Mouse (Mus musculus) megakaryocyte, adult 5-6 weeks (primary cell): ENCODE results near the gene Sipa1l3. TPM values are rescaled to one million over a fixed set of nuclear protein-coding genes. Genes with fewer than 3 reads are reported as not detected.

ENCODE experiments used
- ATAC-seq: 2 replicates; pipeline ENCODE4 v1.8.0; 2016; ENCODE audit warnings: mild to moderate bottlenecking, inconsistent platforms; ENCODE audit not compliant: poor library complexity, severe bottlenecking
- total RNA-seq, 2 experiments: library from RNA; stranded (forward) in 1 of 2; stranded (reverse) in 1 of 2; fragments of 153-499, 151-499 nt in 1 of 2; fragments of 221-1000, 200-1000 nt in 1 of 2; gene quantifications; 2 replicates each; pipeline versions ENCODE4 v1.2.3 to v1.2.4; 2015 to 2017

Gene Sipa1l3
- total RNA-seq, 2 experiments from 2014 or later, result 6.8 to 23.3 TPM

- ATAC-seq, result no peak
These were observed 208.7 kb downstream of the Sipa1l3 start for GRCm38 (mm10) chr7:29309749-29310148.

- ATAC-seq, result peak; percentile 11; the same call in 1 of the 2 replicates
These were observed 209.2 kb downstream of the Sipa1l3 start for GRCm38 (mm10) chr7:29309221-29309721.

GRCm38 (mm10) chr7:29307350-29308104, 210.9 kb downstream of the Sipa1l3 start:
- ATAC-seq, result peak; percentile 68

GRCm38 (mm10) chr7:29306619-29307018, 211.8 kb downstream of the Sipa1l3 start:
- ATAC-seq, result no peak

- no peak for ATAC-seq
These were observed 212.3 kb downstream of the Sipa1l3 start for GRCm38 (mm10) chr7:29306108-29306507.

DNA sequence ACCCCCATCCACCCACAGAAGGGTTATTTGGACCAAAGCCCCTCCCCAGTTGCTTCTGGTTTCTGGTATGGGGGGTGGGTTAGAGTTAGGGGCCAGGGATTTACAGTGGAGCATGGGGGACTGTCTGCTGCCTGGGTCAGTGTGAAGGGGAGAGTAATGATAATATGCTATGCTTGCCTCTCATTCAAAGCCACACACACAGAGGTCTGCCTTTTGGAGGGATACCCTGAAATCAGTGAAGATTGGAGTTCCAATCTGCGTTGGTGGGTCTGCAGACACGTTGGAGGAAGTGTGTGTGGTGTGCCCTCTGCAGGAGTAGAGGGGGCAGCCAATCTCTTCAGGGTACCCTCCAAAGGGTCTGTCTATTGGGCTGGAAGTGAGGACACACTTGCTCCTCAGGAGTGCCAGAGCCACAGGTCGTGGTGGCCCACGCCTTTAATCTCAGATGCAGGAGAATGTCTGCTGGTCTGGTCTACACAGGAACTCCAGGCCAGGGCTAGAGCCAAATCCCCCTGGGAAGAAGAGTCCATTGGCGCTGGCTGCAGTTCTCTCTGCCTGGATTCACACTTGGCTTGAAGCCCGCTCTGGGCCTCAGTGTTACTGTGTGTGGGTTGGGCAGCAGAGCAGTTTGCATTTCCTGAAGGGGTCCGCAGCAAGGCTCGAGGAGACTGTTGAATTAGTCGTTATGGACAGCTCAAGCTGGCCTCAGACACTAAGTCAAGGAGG, 213.0 kb downstream of the Sipa1l3 start:
- ATAC-seq, result no peak

GRCm38 (mm10) chr7:29304463-29305262, 213.8 kb downstream of the Sipa1l3 start:
- ATAC-seq, result no peak

GRCm38 (mm10) chr7:29303738-29304462, 214.5 kb downstream of the Sipa1l3 start, which contains the start of gene Dpf1:
Gene Dpf1 (plus strand): TSS chr7:29303951.
- peak; percentile 47 for ATAC-seq

GRCm38 (mm10) chr7:29302641-29303040, 215.8 kb downstream of the Sipa1l3 start:
- no peak for ATAC-seq

DNA sequence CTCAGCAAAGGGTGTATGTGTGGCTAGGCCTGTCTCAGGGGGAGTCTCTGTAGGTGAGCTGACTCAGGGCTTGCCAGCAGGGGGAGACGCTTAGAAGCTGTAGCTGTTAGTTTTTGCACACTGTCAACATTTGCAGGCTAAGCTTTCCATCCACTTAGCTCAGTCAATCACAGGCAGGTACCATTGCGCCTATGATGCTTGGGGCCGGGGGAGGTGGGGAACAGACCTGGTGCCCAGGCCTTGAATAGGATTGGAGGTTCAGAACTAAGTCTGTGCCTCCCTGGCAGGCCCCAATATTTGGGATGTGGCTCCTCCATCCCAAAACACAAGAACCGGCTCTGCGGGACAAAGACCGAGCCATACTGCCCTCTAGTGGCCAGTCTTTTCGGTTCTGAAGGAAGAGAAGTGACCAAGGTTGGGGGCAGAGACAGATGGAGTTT, 217.3 kb downstream of the Sipa1l3 start:
- ATAC-seq, result peak; percentile 52; the same call in 1 of the 2 replicates

GRCm38 (mm10) chr7:29296998-29297397, 221.4 kb downstream of the Sipa1l3 start:
- peak; percentile 84 for ATAC-seq

DNA sequence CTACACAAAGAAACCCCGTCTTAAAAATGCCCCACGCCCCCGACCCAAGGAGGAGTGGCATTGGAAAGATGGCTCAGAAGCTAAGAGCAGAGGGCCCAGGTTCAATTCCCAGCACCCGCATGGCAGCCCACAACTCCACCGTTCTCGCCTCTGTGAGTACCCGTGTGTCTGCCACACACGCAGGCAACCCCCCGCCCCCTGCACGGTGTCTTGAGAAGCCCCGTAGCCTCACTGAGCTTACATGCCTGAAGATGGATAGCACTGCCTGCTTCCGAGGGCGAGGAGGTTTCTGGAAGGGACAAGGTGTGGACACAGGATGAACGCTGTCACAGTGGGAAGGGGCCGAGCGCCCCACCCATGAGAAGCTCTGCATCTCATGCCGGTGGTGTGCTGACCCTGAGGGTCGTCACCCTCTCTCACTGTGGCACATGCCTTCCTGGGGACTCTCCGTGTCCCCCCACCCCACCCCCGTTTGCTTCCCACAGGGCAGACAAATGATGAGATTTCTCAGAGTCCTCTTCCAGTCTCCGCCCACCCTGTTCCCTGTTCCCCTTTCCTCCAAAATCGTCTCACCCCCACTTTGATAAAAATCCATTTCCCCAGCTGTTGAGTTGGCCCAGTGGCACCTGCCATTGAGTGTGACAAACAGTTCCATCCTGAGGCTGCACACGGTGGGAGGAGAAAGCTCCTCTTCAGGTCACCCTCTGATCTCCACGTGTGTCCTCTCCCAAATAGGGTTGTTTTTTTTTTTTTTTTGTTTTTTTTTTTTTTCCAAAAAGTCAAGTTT, 222.4 kb downstream of the Sipa1l3 start:
- no peak for ATAC-seq

GRCm38 (mm10) chr7:29294111-29294761, 224.2 kb downstream of the Sipa1l3 start:
- ATAC-seq, result peak; percentile 24; the same call in 1 of the 2 replicates

DNA sequence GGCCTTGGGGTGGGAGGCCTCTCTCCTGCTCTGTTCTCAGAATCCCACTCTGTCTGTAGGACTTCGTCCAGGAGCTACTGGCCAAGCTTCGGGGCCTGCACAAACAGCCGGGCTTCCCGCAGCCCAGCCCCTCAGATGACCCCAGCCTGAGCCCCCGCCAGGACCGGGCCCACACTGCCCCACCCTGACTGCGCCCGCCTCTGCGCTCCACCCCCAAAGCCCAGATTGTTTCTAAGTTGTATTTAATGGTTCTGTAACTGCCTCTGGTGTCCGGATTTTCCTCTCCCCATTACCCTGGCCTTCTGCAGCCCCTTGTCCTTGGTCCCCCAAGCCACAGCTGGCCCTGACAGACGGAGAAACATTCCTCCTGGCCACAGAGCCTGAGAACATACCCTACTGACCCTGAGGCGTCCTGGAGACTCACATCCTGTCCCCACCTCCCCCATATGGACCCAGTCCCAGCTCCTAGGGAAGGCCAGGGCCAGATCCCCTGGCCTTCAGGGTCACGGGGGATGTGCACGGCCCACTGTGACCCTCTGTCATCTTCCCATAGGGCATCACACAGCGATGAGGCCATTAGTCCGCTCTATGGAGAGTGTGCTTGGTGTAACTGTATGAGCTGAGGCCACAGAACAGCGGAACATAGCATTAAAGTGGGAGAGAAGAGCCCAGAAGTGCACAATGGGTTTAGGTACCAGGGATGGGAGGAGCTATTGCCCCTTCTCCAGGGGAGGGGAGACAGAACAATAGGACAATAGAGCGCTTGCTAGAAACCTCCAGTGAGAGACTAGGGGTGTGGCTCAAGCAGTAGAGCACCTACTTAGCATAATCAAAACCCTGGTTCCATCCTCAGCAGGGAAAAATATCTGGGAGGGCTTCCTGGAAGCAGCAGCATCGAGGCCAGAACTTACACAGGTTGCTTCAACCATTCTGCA, 225.0 kb downstream of the Sipa1l3 start:
- no peak for ATAC-seq

DNA sequence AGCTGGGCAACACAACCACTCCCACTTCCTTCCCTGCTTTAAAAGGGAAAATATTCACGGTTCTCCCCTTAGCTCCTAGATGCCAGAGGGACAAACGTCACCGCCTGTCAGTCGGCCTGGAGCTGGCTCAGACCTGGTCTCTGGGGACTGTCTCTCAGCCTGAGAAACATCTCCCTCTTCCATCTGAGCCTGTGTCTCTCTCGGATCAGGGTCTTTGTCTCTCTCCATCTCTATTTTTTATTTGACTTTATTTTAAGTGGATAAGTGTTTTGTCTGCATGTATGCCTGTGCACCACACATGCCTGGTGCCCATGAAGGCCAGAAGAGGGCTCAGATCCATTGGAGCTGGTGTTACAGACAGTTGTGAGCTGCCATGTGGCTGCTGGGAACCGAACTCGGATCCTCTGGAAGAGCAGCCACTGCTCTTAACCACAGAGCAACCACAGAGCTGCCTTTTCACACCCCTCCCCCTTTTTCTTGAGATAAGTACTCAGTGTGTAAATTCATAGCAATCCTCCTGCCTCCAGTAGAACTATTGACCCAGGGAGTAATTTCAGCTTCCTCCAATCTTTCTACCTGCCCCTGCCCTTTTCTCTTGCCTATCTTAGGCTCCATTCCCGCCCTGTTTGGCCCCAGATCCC, 225.9 kb downstream of the Sipa1l3 start:
- no peak for ATAC-seq

DNA sequence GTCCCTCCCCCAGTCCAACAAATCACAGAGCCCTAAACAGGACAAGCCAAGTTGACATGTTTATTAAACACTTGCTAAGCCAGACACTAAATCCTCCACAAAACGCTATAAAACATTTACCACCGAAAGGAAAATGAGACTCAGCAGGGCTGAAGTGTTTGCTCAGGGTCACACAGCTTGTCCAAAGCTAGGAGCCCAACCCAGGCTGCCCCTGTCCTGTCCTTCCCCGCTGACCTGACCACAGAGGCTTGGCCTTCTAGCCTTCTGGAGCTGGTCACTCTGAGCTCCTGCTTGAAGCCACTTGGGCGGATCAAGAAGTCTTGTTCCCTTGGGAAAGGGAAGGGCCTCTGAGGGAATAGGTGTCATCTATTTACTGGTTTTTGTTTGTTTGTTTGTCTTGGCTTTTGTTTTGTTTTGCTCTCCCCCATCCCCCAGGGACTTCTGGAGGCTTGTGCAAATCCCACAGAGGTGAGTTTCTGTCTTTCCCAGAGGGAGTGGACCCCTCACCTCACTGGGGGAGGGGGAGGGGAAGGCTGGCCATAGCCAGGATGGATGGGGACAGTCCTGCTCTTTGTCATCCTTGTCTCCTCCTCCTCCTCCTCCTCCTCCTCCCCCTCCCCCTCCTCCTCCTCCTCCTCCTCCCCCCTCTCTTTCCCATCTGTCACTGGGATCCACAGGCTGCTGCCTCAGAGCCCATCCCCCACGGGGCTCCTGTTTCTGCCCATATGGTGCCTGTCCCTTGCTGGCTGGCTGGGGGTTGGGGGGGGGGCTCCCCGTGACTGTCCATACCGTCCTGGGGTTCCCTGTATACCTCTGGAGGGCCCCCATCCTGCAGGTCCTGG, 226.6 kb downstream of the Sipa1l3 start:
- ATAC-seq, result no peak
